Mouse (Mus musculus) gastrocnemius, postnatal 36 days (tissue): ENCODE results near the gene Prkaca. TPM values are rescaled to one million over a fixed set of nuclear protein-coding genes. Genes with fewer than 3 reads are reported as not detected.

Experiments used
- DNase-seq, 2 experiments: peaks; one replicate each; pipeline ENCODE4 v3.0.0; 2022
- intact Hi-C: fragments of 180-260 bp; cut with DNase I; formaldehyde crosslinking; loops from one replicate; pipeline ENCODE4 v1.15.1; 2025
- long read RNA-seq, 2 experiments: library from polyadenylated mRNA; stranded (forward); transcript quantifications; one replicate each; pipeline ENCODE4 v2.0.0; 2021
- total RNA-seq, 2 experiments: library from RNA; stranded (reverse); gene quantifications; 2 replicates each; pipeline ENCODE4 v1.2.3; 2021

The Prkaca gene
- 100 to 1,000 TPM; 148 to 165 TPM for total RNA-seq
- long read RNA-seq, experiment 1, transcript Prkaca-201 (10 exons, 2,276 nt): major isoform, 136 of 165 reads
- long read RNA-seq, experiment 1, partial matches to known transcripts: 7 of 165 reads
- long read RNA-seq, experiment 1, other reads (novel, unspliced or antisense): 22 of 165 reads
- long read RNA-seq, experiment 2, transcript Prkaca-201 (10 exons, 2,276 nt): major isoform, 204 of 246 reads
- long read RNA-seq, experiment 2, partial matches to known transcripts: 40 of 246 reads
- long read RNA-seq, experiment 2, other reads (novel, unspliced or antisense): 2 of 246 reads

DNA sequence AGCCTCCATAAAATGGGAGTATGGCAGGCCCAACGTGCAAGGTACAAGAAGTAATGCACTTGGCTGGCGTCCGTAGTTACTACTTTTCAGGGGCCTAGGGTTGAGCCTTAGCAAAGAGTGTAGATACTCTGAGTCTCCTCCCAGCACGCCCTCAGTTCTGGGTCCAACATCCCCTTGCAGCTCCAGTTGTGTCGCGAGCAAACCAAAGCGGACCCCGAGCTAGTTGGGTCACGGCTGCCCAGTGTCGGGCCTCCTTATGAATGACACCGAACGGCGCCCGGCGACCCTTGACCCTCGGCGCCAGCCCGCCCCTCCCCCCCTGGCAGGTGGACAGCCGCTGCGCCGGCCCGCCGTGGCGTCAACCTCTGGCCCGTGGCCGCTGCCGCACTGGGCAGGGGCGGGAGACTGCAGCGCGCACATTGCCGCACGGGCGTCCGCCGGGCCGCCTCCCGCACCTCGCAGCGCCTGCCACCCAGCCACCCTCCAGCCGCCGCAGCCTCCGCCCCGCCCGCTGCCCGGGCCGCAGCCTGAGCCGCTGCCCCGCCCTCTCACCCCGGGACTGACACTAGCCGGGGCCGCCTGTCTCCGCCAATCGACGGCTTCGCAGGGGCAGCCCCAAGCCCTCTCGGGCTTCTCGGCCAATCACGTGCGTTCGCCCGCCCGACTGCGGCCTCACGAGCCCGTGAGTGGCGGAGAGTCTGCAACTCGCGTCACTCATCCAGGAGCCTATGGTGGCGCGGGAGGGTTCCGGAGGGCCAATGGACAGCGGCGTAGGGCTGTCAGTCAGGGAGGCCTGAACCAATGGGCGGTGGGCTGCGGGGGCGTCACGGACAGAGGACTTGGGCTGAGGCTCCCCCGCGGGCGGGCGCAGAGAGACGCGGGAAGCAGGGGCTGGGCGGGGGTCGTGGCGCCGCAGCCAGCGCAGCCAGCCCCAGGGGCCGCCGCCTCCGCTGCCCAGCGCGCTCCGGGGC is at the start of gene Prkaca:
Prkaca (plus strand) TSS at position 844 of the 971 bp plus-strand sequence.
- peak; percentile 92 to 98 for DNase-seq
- intact Hi-C loops: no loop called here

DNA sequence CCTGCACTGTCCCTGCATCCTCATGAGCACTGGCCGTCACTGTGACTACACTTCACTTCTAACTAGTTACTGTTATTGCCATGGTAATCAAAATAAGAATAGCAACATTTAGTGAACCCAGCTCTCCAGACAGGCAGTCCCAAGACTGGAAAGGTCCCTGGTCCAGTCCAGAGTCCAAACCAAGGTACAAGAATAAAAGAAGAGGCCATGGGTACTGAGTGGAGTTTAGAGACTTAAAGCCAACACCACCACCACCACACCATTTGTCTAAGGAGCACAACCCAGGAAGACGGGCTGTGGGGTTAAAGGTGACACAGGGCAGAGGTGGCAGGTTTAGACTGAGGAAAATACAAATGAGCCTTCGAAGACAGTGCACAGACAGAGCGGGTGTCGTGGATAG is 48.2 kb upstream of the Prkaca start:
- intact Hi-C loops: no loop called here
- no peak for DNase-seq

DNA sequence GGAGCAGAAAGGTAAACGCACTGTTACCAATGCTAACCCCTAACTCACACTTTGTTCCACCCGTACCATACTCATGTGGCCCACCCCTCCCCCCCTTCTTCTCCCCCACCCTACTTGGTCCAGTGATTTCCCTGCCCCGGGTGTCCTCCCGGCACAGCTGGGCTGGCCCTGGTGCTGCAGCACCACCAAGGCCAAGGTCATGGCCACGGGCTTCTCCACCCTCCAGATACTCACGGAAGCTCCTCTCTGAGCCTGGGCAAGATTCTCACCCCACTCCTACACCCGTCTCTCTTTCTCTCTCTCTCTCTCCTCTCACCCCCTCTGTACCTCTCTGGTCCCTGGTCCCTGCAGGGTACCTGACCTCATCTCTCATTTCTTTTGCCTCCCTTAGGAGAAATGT is 46.5 kb upstream of the Prkaca start:
- DNase-seq: no peak

DNA sequence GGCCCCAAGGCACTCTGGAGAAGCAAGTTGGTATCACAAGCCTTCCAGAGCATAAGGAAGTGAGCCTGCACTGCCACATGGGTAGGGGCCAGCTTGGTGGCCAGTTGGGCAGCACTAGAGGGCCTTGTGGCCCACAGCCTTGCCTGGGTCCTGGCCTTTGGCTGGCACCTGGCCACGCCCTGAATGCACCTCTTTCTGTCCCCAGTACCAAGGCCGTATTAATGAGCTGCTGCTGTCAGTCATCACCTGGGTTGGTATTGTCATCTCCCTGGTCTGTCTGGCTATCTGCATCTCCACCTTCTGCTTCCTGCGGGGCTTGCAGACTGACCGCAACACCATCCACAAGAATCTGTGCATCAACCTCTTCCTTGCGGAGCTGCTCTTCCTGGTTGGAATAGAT is 38.6 kb upstream of the Prkaca start:
- peak in 1 of 2 experiments; percentile 8 for DNase-seq
- intact Hi-C loops: no loop called here

More for the DNA sequence above, 46.5 kb upstream of the Prkaca start:
- intact Hi-C loops: no loop called here

DNA sequence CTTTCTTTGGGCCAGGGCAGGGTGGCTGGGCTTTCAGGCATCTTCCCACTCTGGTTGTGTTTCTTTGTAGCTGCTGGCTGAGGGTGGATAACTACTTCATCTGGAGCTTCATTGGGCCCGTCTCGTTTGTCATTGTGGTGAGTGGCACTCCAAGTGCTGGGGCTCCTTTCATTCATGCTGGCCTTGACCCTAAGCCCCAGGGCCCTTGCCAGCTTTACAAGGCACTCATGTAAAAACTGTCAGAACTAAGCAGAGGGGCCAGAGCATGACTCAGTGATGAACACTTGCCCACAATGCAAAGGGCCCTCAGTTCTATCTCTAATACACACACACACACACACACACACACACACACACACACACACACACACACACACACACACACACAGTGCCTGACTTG is 37.8 kb upstream of the Prkaca start:
- intact Hi-C loops: no loop called here
- DNase-seq: no peak

DNA sequence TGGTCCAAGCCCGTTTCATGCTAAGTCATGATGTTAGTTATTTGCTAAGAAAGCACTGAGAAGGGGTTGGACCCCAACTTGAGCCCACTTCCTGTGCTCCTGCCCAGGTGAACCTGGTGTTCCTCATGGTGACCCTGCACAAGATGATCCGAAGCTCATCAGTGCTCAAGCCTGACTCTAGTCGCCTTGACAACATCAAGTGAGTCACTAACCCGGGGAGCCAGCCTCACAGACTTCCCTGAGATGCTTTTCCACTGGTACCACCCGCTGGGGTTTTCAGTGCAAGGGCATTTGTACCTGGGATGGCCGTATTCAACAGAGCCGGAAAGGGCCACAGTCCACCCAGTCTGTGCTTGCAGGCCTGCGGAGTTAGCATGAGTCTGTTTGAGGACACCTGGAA is 37.4 kb upstream of the Prkaca start:
- intact Hi-C loops: no loop called here
- no peak for DNase-seq

DNA sequence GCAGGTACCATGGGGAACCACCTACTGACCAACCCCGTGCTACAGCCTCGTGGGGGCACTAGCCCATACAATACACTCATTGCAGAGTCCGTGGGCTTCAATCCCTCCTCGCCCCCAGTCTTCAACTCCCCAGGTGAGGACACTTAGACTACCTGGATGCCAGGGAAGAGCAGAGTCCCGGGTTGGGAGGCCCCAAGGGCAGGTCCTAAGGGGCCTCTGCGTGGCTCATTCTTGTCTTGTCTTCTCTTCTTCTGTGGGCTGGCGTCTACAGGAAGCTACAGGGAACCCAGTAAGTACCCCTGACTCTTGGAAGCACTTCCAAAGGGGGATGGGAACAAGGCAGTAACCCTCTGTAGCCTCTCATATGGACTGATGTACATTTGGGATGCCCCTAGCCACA is 35.1 kb upstream of the Prkaca start:
- DNase-seq: peak in 1 of 2 experiments; percentile 8
- intact Hi-C loops: no loop called here

DNA sequence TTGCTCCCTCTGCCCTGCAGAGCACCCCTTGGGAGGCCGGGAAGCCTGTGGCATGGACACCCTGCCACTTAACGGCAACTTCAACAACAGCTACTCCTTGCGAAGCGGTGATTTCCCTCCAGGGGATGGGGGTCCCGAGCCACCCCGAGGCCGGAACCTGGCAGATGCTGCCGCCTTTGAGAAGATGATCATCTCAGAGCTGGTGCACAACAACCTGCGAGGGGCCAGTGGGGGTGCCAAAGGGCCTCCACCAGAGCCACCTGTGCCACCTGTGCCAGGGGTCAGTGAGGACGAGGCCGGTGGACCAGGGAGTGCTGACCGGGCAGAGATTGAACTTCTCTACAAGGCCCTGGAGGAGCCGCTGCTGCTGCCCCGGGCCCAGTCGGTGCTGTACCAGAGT is 34.5 kb upstream of the Prkaca start:
- DNase-seq: peak in 1 of 2 experiments; percentile 13
- intact Hi-C loops: no loop called here

DNA sequence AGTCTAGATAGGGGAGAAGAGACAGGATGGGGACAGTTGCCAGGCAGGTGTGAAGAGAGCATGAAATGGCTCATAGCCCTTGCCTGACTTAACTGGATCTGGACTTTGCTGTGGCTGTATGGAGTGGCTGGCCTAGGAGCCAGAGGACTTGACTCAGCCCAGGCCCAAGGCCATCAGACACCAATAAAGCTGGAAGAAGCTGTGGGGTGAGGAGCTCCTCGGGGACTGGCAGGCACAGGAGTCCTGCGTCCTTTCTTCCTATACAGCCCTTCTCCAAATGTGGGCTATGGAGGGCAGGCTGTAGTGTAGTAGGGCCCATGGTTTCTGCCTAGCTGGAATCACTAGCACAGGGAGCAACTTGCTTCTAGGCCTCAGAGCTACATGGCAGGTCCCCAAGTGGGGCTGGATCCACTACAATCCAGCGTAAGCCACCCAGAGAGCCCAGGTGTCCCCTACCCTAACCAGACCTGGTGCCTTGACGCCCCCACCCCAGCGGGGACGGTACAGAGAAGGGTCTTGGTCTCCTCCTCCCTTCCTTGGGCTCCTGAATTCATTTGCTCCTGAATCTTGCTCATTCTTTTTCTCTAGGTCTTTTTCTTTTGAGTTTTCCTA is 31.6 kb upstream of the Prkaca start:
- intact Hi-C loops: no loop called here

DNA sequence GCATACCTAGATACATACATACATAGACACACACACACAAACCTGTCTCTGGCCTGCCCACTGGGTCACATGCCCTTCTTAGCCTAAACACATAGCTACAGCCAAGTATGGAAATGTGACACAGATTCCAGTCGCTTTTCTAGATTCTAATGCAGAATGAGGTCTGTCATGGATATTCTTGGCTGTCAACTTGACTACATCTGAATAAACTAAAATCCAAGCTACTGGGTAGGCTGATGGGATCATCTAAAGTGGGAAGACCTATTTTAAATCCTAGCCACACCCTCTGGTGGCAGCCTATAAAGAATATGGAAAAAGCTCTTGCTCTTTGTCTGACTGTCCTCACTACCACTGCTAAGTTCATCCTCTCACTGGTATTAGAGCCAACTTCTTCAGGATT is 30.3 kb upstream of the Prkaca start:
- DNase-seq: no peak
- intact Hi-C loops: no loop called here

More for the DNA sequence above, 31.6 kb upstream of the Prkaca start:
- DNase-seq: no peak

DNA sequence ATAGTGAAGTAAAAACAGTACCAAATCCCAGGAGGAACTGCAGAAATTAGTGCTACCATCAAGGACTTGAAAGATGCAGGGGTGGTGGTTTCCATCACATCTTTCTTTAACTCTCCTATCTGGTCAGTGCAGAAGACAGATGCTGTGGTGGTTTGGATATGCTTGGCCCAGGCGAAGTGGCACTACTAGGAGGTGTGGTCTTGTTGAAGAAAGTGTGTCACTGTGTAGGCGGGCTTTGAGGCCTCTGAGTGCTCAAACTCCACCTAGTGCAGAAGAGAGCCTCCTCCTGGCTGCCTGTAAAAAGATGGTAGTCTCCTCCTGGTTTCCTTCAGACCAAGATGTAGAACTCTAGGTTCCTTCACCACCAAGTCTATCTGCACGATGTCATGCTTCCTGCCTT is 27.3 kb upstream of the Prkaca start:
- intact Hi-C loops: no loop called here
- DNase-seq: no peak

DNA sequence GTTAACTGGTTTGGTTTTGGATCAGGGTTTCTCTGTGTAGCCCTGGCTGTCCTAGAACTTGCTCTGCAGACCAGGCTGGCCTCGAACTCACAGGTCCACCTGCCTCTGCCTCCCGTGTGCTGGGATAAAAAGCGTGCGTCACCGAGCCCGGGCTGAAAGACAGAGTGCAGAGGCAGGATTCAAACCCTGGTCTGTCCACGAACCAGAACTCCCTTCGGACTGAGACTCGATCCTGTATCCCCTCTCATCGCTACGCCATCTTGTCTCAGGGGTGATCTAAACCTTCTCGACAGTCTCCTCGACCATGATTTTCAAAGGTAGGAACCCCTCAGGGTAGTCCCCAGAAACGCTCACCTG is 18.1 kb upstream of the Prkaca start:
- intact Hi-C loops: loop anchor here (5.0 to 10.0 kb wide), 3 partner anchors 57 to 292 kb away; no protein-coding TSS in a partner anchor

DNA sequence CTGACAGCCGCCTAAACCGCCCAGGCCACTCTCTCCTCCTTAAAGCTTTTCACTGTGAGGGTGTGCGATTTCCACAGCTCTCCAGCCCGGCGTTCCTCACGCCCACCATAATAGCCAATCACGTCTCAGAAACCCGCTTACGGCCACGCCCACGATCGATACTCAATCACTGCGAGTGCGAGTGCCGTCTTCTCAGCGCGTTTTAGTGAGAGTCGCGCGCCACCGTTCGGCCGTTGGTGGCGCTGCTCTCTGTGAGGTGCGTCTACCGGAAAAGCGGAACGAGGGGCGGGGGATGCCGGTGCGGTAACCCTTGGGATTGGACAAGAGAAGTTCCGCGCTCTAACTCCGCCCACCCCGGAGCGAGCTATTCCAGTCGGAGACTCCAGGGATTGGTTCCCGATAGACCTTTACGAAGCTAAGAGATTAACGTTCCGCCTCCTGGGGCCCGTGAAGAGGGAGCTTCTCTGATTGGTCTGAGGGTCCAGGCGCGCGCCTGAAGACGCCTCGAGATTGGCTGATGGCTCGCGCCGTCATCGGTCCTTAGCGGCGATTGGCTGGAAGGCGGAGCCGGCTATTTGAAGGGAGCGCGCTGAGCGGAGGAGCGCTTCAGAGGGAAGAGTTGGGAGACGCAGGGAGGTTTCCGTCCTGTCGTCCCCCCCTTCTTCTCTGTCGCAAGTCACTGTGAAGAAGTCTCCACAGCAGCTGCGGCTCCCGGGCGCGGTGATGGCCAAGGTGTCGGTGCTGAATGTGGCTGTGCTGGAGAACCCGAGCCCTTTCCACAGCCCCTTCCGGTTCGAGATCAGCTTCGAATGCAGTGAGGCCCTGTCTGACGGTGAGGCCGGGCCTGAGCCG is 17.5 kb upstream of the Prkaca start, which contains the start of the genes Gm10644 and Asf1b:
Gm10644 (minus strand) TSS at position 100 of the 852 bp plus-strand sequence.
Asf1b (plus strand) TSS at position 402 of the 852 bp plus-strand sequence.
- intact Hi-C loops: loop anchor here (5.0 to 10.0 kb wide), 3 partner anchors 58 to 293 kb away; no protein-coding TSS in a partner anchor
- DNase-seq: peak; percentile 92 to 97

More for the DNA sequence above, 18.1 kb upstream of the Prkaca start:
- DNase-seq: no peak

DNA sequence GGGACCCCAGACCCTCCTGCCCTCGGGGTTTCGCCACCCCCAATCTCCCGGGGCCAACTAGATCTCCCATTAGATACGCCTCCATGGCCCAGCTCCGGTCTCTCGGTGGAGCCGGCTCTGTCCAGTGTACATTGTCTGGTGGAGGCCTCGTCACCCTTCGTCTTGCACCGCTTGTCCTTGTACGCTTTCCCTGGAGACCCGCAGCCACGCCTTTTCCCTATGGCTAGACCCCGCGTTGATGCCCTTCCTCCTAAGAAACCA is 16.9 kb upstream of the Prkaca start:
- no peak for DNase-seq
- intact Hi-C loops: loop anchor here (5.0 to 10.0 kb wide), 3 partner anchors 59 to 294 kb away; no protein-coding TSS in a partner anchor

DNA sequence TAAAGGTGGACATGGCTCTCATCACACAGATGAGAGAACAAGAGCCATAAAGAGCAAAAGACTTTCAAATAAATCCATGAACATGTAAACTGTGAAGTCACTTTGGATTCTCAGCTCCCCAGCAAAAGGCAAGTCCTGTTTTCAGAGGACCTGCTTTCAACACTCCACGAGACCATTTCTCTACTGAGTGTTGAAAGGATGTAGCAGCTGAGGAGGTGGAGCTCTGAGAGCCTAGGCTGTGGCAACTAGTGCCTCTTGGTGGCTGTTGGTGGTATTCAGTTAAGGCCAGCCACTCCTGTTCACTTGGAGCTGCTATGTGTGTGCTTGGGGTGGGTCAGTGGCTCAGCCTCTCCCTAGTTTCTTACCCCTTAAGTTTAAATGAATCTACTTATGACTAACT is 16.0 kb upstream of the Prkaca start:
- DNase-seq: no peak
- intact Hi-C loops: loop anchor here (5.0 to 10.0 kb wide), 3 partner anchors 59 to 294 kb away; no protein-coding TSS in a partner anchor

DNA sequence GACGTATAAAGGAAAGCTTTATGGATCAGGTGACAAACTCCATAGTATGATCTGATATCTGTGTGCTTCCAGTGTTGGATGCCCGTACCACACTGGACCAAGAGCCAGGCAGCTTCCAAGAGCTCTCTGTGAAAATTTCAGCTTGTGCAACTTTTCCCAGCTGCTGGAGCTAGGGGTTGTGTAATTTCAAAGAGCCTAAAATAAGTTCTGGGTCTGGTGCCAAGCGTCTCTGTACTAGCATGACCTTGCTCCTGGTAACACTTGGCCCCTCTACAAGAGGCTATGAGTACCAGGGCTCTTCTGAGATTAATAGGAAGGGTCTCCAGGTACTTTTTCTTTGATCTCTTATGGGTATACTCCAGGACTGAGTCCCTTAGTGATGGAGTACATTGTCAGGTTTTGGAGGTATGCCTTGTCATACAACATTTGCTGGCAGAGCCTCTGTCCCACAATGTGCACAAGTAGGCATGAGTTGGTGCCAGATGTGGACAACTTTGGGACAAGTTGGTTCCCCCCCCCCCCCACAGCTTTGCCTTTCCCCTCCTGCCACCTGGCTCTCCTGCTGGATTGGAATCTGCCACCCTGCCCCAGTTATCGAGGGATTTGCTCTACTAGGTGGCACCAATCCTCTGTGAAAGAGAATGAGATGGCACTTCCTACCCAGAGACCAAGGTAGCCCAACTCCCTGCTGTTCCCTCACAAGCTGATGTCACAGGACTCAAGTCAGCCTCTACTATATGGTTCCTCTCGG is 8.6 kb upstream of the Prkaca start:
- intact Hi-C loops: no loop called here
- no peak for DNase-seq

DNA sequence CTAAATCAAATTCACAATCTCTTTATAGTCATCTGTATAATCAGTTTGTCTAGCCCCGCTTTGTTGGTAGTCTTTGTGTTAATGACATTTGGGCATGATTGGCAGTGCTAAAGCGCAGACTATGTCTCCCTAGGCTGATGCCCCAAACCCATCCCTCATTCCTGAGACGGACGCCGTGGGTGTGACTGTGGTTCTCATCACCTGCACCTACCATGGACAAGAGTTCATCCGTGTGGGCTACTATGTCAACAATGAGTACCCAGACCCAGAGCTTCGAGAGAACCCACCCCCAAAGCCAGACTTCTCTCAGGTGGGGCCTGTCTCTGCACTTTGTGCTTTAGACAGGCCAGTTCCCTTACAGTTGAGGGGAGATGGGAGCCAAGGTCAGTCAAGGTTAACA is 5.1 kb upstream of the Prkaca start:
- DNase-seq: no peak
- intact Hi-C loops: no loop called here

DNA sequence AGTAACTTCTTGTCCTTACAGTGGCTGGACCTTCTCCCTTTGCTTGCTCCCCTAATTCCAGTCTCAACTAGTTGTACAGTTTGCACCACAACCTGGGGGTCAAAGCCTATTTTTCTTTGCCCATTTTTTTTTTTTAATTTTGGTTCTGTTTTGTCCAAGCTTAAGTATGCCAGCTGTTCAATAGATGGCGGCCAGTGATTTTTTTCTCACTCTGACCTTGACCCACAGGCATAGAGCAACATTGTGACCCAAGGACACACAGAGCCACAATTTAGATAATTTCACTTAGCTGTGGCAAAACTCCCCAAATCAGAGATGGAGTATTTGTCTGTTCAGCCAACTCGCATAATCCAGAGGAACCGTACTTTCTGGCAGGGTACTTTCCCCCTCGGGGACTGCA is 1.7 kb upstream of the Prkaca start:
- intact Hi-C loops: no loop called here
- no peak for DNase-seq

DNA sequence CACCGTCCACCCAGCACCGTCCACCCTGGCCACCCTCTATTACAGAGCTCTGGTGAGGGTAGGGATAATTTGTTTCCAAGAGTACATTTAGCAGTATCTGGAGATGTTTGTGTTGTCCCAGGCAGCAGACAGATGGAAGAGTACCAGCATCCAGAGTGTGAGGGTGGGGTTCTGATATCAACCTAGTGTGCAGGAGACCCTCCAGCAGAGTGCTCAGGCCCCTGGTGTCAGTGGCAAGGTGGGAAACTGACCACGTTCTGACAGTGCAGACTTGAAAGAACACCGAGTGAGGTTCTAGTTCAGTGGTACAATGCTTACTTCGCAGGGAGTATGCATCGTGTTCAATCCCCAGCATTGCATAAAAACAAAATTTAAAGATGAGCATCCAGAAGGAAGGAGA is 1.1 kb upstream of the Prkaca start:
- intact Hi-C loops: no loop called here
- DNase-seq: no peak
